Mouse (Mus musculus) forebrain, embryonic 12.5 days (tissue): Measurements from ENCODE around the gene Enc1. TPM values are rescaled to one million over a fixed set of nuclear protein-coding genes. Genes with fewer than 3 reads are reported as not detected.
"Not testable (repeated sequence)": the region's sequence is repeated elsewhere in the genome, so short reads cannot be mapped to it uniquely, and the experiment has no call there.

ENCODE experiments used
- ATAC-seq: fragments of 200-750 bp; cut with Nextera tagmentation; 2 replicates; pipeline ENCODE4 v1.8.0; 2017; ENCODE audit warnings: moderate TSS enrichment; ENCODE audit not compliant: low FRiP score
- H3K27ac ChIP-seq: fragments of 300-500 bp; sonication (generic); 2 replicates; pipeline ENCODE4 v1.5.1; 2016; ENCODE audit warnings: mild to moderate bottlenecking
- H3K27me3 ChIP-seq: fragments of 300-500 bp; sonication (generic); 2 replicates; pipeline ENCODE4 v1.6.1; 2016; ENCODE audit warnings: mild to moderate bottlenecking
- H3K36me3 ChIP-seq: fragments of 300-500 bp; sonication (generic); replicated peaks from 2 replicates; pipeline ENCODE4 v1.6.1; 2016; ENCODE audit warnings: mild to moderate bottlenecking
- H3K4me1 ChIP-seq: fragments of 300-500 bp; sonication (generic); 2 replicates; pipeline ENCODE4 v1.6.1; 2016
- H3K4me2 ChIP-seq: fragments of 300-500 bp; sonication (generic); 2 replicates; pipeline ENCODE4 v1.6.1; 2016; ENCODE audit warnings: mild to moderate bottlenecking, moderate library complexity
- H3K4me3 ChIP-seq: fragments of 300-500 bp; sonication (generic); replicated peaks from 2 replicates; pipeline ENCODE4 v1.5.1; 2016; ENCODE audit warnings: mild to moderate bottlenecking
- H3K9ac ChIP-seq: fragments of 300-500 bp; sonication (generic); 2 replicates; pipeline ENCODE4 v1.6.1; 2016; ENCODE audit warnings: mild to moderate bottlenecking
- H3K9me3 ChIP-seq: fragments of 300-500 bp; sonication (generic); 2 replicates; pipeline ENCODE4 v1.6.1; 2016
- WGBS: fragments of 180-500 bp; shearing (Covaris S2); methylation state at CpG from one replicate; pipeline ENCODE4 v1.1.7; 2016; 5-methylcytosine and 5-hydroxymethylcytosine counted together
- polyA plus RNA-seq: library from polyadenylated mRNA; unstranded; fragments of >200 nt; fragmentation: Nextera tagmentation; extraction: Ambion mirVana; gene quantifications from 2 replicates; pipeline ENCODE4 v1.2.1, GENCODE M21; 2016

The Enc1 gene
- polyA plus RNA-seq, 1 experiment from 2014 or later = 23.9 TPM

GRCm38 (mm10) chr13:97255976-97256848, 15.3 kb downstream of the Enc1 start:
- ATAC-seq = peak; percentile 50; the same call in 1 of the 2 replicates
- Histone ChIP-seq H3K9me3 (no peaks in the 10 kb centered on the region), H3K4me2 (peak overlapping the region; percentile 22), H3K4me3 (no peak overlapping the region), H3K27ac (peak overlapping the region; percentile 91), H3K36me3 (peaks cover 8% of the 10 kb centered on the region), H3K9ac (no peak overlapping the region), H3K27me3 (peaks cover 5% of the 10 kb centered on the region; the same call in 1 of the 2 replicates), H3K4me1 (peaks cover 82% of the 10 kb centered on the region)
- 18% methylated on average over 6 of the region's 6 CpGs for WGBS

- Histone ChIP-seq H3K27me3 (peaks cover 5% of the 10 kb centered on the region; the same call in 1 of the 2 replicates), H3K4me2 (peak overlapping the region; percentile 22), H3K9me3 (no peaks in the 10 kb centered on the region), H3K4me3 (no peak overlapping the region), H3K36me3 (peaks cover under 1% of the 10 kb centered on the region), H3K9ac (no peak overlapping the region; the same call in 1 of the 2 replicates), H3K4me1 (peaks cover 80% of the 10 kb centered on the region), H3K27ac (peak overlapping the region; percentile 91)
- 28% methylated on average over 12 of the region's 12 CpGs for WGBS
- ATAC-seq = no peak
These were observed 16.0 kb downstream of the Enc1 start for GRCm38 (mm10) chr13:97256849-97257379.

GRCm38 (mm10) chr13:97259271-97259670, 18.4 kb downstream of the Enc1 start:
- Histone ChIP-seq H3K27me3 (peaks cover 5% of the 10 kb centered on the region; the same call in 1 of the 2 replicates), H3K9ac (no peak overlapping the region), H3K9me3 (no peaks in the 10 kb centered on the region), H3K4me3 (no peak overlapping the region), H3K4me1 (peaks cover 69% of the 10 kb centered on the region), H3K27ac (no peak overlapping the region), H3K36me3 (no peaks in the 10 kb centered on the region), H3K4me2 (no peak overlapping the region)
- no peak for ATAC-seq
- WGBS = 65% methylated on average over 16 of the region's 16 CpGs

GRCm38 (mm10) chr13:97260456-97261180, 19.7 kb downstream of the Enc1 start:
- WGBS = 21% methylated on average over 8 of the region's 8 CpGs
- H3K36me3 ChIP-seq = no peaks in the 10 kb centered on the region
- ATAC-seq = no peak
- H3K4me3 ChIP-seq = no peak overlapping the region
- no peak overlapping the region for H3K4me2 ChIP-seq
- H3K4me1 ChIP-seq = peaks cover 56% of the 10 kb centered on the region
- peak overlapping the region; percentile 31; the same call in 1 of the 2 replicates for H3K27ac ChIP-seq
- no peaks in the 10 kb centered on the region for H3K9me3 ChIP-seq
- peaks cover 5% of the 10 kb centered on the region; the same call in 1 of the 2 replicates for H3K27me3 ChIP-seq
- H3K9ac ChIP-seq = no peak overlapping the region

- ATAC-seq = no peak
- Histone ChIP-seq H3K27me3 (peaks cover 5% of the 10 kb centered on the region; the same call in 1 of the 2 replicates), H3K36me3 (no peaks in the 10 kb centered on the region), H3K4me1 (peaks cover 47% of the 10 kb centered on the region), H3K9ac (no peak overlapping the region), H3K9me3 (no peaks in the 10 kb centered on the region), H3K4me2 (no peak overlapping the region), H3K4me3 (no peak overlapping the region), H3K27ac (no peak overlapping the region)
- 60% methylated on average over 8 of the region's 8 CpGs for WGBS
These were observed 20.6 kb downstream of the Enc1 start for GRCm38 (mm10) chr13:97261549-97261948.

GRCm38 (mm10) chr13:97262676-97263075, 21.8 kb downstream of the Enc1 start:
- Histone ChIP-seq H3K4me1 (peaks cover 38% of the 10 kb centered on the region), H3K9ac (no peak overlapping the region), H3K27me3 (peaks cover 5% of the 10 kb centered on the region; the same call in 1 of the 2 replicates), H3K4me2 (no peak overlapping the region), H3K4me3 (no peak overlapping the region), H3K9me3 (no peaks in the 10 kb centered on the region), H3K27ac (no peak overlapping the region), H3K36me3 (no peaks in the 10 kb centered on the region)
- no peak for ATAC-seq
- WGBS = 79% methylated on average over 10 of the region's 10 CpGs

- not testable (repeated sequence) for H3K9me3 ChIP-seq, H3K4me2 ChIP-seq, H3K36me3 ChIP-seq, ATAC-seq, H3K4me3 ChIP-seq, H3K9ac ChIP-seq, H3K27ac ChIP-seq, H3K27me3 ChIP-seq
- peaks cover 23% of the 10 kb centered on the region for H3K4me1 ChIP-seq
- WGBS = 90% methylated on average over 6 of the region's 6 CpGs
These were observed 24.6 kb downstream of the Enc1 start for GRCm38 (mm10) chr13:97265534-97265933.

GRCm38 (mm10) chr13:97270723-97271122, 29.8 kb downstream of the Enc1 start:
- no peak for ATAC-seq

GRCm38 (mm10) chr13:97271641-97272040, 30.7 kb downstream of the Enc1 start:
- WGBS = 66% methylated on average over 6 of the region's 6 CpGs
- H3K27me3 ChIP-seq = no peaks in the 10 kb centered on the region
- H3K9me3 ChIP-seq = no peaks in the 10 kb centered on the region
- H3K27ac ChIP-seq = no peak overlapping the region
- H3K4me1 ChIP-seq = peaks cover 2% of the 10 kb centered on the region; the same call in 1 of the 2 replicates
- no peak overlapping the region for H3K9ac ChIP-seq
- ATAC-seq = no peak
- H3K4me3 ChIP-seq = no peak overlapping the region
- H3K36me3 ChIP-seq = no peaks in the 10 kb centered on the region
- no peak overlapping the region for H3K4me2 ChIP-seq

More at GRCm38 (mm10) chr13:97270723-97271122, 29.8 kb downstream of the Enc1 start:
- H3K4me2 ChIP-seq = no peak overlapping the region
- no peak overlapping the region for H3K4me3 ChIP-seq
- H3K4me1 ChIP-seq = no peaks in the 10 kb centered on the region
- no peaks in the 10 kb centered on the region for H3K27me3 ChIP-seq
- H3K36me3 ChIP-seq = no peaks in the 10 kb centered on the region
- no peaks in the 10 kb centered on the region for H3K9me3 ChIP-seq
- no peak overlapping the region for H3K27ac ChIP-seq
- WGBS = 88% methylated on average over 2 of the region's 2 CpGs
- H3K9ac ChIP-seq = no peak overlapping the region

- H3K27me3 ChIP-seq = no peaks in the 10 kb centered on the region
- WGBS = 86% methylated on average over 3 of the region's 3 CpGs
- no peak overlapping the region for H3K4me2 ChIP-seq
- H3K4me1 ChIP-seq = peaks cover 3% of the 10 kb centered on the region; the same call in 1 of the 2 replicates
- H3K9ac ChIP-seq = no peak overlapping the region
- H3K36me3 ChIP-seq = no peaks in the 10 kb centered on the region
- no peak overlapping the region for H3K4me3 ChIP-seq
- no peak overlapping the region for H3K27ac ChIP-seq
- H3K9me3 ChIP-seq = no peaks in the 10 kb centered on the region
- ATAC-seq = no peak
These were observed 33.9 kb downstream of the Enc1 start for GRCm38 (mm10) chr13:97274757-97275156.

GRCm38 (mm10) chr13:97275482-97275881, 34.6 kb downstream of the Enc1 start:
- H3K4me1 ChIP-seq = peaks cover 3% of the 10 kb centered on the region; the same call in 1 of the 2 replicates
- no peak for ATAC-seq
- H3K9ac ChIP-seq = no peak overlapping the region
- WGBS = 82% methylated on average over 10 of the region's 10 CpGs
- no peaks in the 10 kb centered on the region for H3K36me3 ChIP-seq
- no peak overlapping the region for H3K27ac ChIP-seq
- no peak overlapping the region for H3K4me2 ChIP-seq
- H3K4me3 ChIP-seq = no peak overlapping the region
- no peaks in the 10 kb centered on the region for H3K27me3 ChIP-seq
- H3K9me3 ChIP-seq = no peaks in the 10 kb centered on the region
